Mouse (Mus musculus) c-Kit-positive CD71-positive TER-119-negative erythroid progenitor cells, embryonic 14.5 days (primary cell): ENCODE measurements around the gene Ddx54.

Experiments
- DNase-seq: peaks from one replicate; pipeline ENCODE4 v3.0.0-alpha.2; 2013; ENCODE audit warnings: low read depth

Gene Ddx54

DNA sequence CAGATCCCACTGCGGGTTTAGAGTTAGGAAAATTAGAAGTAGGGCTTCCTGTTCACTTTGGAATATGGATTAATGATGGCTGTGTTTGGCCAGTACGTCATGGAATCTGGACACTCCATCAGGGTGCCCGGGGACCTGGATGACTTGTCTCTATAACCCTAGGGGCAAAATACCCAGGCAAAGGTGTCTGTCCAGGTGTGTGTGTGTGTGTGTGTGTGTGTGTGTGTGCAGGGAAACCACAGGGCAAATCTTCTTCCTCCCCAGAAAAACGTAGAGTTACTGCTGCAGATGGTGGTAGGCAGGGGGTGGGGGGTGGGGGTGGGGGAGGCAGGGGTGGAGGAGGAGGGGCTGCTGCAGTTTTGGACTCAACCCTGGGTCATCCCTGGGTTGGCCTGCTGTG, 34.8 kb downstream of the Ddx54 start:
- no peak for DNase-seq

DNA sequence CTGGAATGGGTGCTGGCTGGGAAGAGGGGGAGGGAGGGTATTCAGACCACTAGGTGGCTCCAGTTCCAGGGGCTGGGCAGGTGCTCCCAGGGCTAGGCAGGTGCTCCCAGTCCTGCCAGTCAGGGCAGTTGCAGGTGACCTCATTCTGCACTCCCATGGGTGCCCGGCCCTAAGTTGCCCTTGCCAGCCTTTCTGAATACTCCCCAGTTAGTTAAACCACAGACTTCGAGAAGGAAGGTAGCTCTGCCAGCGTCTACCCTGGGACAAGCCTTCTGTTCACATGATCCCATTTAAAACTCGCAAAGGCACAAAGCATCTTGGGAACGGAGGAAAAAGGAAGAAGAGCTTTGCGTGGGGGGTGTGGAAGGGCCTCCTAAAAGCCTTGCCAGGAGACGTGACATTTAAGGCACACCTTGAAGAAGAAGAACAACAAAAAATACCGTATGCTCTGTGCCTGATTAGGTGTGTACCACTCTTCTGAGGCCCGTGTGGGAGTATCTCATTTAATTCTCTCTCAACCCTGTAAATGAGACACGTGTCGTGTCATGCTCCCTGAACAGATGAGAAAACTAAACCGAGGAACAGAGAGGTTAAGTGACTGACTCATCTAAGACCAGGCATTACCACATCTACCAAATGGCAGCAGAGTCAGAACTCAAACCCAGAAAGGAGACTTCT, 35.4 kb downstream of the Ddx54 start:
- no peak for DNase-seq

DNA sequence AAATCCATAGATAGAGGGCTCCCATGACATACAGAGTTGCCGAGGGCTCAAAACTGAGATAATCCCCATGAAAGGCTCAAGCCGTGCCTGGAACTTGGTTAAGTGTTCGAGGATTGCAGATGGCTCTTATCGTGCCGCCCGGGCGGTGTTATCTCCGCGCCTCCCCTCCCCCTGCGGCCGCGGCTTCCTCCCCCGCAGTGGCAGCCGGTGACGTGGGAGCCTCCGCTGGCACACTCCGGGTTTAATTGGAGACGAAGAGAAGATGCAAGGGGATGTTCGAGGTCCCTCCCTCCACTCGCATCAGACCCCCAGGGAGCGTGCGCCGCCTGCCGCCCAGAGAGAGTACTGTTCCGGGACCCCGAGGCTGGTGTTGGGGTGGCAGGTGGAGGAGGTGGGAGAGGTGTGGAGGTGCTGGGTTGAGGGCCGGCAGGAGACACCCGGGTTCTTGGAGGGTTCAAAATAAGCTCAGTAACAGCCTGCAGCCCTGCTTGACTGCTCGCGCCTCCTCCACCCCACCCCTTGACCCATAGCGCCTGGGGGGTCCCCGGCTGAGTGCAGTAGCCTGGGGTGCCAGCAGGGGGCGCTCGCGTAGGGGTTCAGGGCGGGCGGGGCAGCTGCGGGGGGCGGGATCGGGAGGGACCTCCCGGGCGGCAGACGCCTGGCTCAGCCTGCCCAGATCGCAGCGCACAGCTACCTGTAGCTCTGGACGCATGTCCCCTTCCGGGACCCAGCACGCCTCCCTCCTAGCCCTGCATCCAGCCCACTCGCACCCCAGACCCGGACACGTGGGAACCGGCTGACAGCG, 36.2 kb downstream of the Ddx54 start, which contains the start of gene Rasal1:
TSS of gene Rasal1 (plus strand) at position 244 of the 805 bp plus-strand sequence.
- peak; percentile 67 for DNase-seq

DNA sequence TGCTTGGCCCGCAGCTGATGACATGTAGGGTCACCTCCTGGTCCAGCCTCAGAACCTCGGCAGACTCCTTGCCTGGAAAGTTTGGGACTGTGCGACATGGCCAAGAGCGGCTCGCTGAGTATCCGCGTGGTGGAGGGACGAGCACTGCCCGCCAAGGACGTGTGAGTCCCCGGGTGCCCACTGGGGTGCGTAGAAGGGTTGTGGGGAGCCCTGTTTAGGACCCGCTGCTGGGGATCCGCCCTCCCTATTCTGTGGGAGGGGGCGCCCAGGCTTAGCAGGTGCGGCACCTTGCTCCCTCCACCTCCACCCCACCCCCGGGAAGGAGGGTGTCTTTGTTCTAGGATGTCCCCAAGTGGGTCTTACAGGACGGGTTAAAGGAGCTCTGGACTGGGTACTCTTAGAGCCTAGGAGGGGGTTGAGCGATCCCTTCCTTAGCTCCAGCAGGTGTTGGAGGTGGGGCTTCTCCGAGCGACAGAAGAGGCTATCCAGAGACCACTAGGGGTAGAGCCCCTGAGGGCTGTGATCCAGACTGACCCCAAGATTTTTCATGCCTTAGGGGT, 36.9 kb downstream of the Ddx54 start:
- no peak for DNase-seq

DNA sequence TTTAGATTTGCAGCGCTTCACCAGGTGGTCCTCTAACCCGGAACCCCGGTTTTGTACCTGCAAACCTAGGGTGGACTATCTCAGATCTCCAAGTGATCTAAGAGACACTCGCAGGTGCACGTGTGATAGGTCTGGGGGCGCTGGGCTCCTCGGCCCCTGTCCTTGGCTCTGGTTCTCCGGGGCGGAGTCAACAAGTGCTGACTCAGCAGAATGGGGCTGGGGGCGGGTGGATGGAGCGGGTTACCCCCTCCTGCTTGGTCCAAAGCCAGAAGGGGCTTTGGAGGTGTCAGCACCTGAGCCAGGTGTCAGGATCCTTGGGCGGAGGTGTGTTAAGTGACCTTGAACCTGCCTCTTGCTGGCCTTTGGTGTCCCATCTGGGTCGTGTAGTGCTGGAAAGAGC, 37.4 kb downstream of the Ddx54 start:
- no peak for DNase-seq

DNA sequence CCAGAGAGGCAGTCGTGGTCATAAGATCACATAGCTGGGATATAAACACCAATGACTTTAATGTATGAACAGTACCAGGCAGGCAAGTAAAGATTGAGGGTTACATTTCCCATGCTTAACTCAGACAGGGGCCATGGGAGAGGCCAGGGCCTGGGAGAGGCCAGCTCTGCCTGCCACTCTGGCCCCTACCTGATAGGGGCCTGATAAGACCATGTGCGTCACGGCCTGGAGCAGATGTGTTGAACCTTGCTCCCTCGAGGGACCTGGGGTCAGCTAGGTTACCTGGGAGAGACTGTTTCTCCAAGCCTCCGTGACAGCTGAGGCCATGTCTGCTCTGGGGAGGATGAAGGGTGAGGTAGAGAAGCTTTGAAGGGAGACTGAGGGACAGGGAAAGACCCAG, 38.7 kb downstream of the Ddx54 start:
- no peak for DNase-seq

DNA sequence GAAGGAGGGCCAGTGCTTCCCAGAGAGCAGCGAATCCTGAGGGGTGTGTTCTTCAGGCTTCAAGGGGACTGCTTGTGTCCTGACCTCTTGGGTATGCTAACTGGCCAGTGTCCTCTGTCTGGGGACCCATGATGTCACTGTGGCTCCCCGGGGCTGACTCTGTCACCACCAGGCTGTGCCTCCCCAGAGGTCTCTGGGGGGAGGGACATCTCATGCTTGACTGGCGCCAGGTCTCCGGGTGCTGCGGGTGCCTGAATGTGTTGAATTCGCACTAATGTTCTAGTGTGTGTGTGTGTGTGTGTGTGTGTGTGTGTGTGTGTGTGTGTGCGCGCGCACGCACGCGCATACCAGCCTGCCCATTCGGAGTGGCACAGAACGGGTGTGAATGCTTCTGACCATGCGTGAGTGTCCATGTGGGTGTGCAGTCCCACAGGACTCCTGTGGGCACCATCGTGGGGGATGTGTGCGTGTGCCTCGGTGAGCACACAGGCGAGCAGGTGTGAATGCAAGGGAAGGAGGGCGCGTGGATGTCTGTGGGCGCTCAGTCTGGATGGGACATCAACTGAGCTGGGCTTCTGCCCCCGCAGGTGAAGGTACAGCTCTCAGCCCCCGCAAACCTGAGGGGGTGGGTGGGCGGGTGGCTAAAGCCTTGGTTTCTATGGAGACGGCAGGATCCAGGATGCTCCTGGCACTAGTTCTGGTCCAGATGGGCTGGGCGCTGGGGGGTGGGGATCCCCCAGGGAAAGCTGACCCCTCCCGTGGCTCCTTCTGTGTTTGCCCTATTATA, 40.6 kb downstream of the Ddx54 start:
- DNase-seq, result no peak

DNA sequence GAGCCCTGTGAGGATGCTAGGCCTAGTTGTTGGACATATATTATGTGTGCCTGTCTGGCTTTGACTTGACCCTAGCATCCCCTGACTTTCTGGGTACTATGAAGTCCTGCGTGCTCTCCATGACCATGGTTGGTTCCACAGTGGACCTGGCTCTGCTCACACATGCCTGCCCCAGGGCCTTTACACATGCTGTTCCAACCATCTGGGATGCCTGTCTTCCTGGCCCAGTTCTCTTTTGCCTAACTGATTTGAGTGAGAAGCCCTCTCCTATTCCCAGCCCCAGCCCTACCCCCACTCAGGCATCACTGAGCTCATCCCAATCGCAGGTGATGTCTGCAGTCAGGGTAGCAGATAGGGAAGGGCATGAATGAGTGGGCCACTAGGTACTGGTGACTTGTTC, 41.3 kb downstream of the Ddx54 start:
- no peak for DNase-seq

DNA sequence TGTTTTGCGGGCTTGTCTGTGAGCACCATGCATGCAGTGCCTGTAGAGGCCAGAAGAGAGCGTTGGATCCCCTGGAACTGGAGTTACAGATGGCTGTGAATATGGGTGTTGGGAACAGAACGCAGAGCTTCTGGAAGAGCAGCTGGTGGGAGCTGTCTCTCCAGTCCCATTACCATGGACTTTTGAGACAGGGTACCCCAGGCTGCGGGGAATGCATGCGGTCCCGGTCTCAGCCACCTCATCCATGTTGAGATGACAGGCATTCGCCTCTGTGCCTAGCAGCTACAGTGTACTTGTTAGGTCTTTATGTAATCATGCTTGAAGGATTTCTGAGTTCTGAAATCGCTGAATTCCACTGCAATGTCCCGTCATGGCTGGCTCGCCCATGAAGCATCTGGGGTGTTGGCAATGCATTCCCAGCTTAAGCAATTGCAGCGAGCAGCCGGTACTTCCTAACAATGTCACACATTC, 43.8 kb downstream of the Ddx54 start:
- no peak for DNase-seq

DNA sequence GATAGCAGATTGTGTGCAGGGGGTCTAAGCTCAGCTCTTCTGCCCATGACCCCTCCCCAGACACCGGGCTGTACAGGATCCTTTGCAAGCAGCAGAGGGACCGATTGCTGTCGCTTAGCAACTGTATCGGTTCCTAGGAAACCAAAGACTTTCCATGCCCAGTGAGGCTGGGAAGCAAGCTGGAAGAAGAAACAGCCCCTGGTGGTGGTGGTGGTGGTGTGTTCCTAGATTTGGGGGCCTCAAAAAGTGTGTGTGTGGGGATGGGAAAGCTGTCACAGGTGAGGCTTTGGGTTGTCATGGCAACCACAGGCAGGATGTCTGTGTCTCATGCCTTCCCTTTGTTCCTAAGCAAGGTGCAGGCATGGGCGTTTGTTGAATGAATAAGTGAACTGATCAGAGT, 48.3 kb downstream of the Ddx54 start:
- no peak for DNase-seq

DNA sequence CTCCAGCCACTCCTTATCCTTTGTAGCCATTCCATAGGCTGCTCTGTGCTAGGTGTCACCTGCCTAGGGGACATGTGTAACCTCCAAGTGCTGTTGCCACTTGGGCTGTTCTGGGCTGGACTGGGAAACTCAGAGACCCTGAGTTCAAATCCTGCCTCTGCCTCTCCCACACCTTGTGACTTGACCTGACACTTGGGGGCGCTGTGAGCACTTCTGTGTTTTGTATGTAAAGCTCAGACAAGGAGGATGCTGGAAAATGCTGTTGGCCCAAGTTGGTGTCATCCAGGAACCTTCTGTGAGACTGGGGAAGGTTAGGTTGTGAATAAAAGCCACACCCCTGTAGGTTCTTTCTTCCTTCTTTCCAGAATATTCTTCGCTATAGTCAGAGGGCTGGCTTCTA, 52.3 kb downstream of the Ddx54 start:
- DNase-seq, result no peak

DNA sequence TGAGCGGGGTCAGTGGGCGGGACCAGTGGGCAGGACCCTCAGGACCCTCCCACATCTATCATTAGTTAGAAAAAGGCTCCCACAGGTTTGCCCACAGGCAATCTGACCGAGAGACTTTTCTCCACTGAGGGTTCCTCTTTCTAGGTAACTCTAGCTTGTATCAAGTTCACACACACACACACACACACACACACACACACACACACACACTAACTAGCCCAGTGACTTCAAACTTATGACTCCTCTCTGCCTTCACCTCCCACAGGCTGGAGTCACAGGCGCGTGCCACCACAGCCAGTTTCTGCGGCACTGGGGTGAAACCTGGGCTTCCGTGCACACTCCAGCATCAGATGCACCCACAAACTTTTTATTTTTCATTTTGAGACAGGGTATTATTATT, 56.2 kb downstream of the Ddx54 start:
- DNase-seq, result no peak

DNA sequence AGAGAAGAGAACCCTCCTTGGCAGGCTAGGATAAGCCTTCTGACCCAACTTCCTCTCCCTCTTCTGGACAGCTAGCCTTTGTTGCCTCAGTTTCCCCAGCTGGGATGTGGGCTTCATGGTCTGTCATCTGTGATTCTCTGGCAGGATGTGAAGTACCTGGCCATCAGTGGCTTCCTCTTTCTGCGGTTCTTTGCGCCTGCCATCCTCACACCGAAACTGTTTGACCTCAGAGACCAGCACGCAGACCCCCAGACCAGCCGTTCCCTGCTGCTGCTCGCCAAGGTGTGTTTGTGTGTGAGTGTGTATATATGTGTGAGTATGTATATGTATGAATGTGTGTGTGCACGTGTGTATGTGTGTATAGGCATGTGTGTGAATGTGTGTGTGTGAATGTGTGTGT, 57.6 kb downstream of the Ddx54 start:
- no peak for DNase-seq

DNA sequence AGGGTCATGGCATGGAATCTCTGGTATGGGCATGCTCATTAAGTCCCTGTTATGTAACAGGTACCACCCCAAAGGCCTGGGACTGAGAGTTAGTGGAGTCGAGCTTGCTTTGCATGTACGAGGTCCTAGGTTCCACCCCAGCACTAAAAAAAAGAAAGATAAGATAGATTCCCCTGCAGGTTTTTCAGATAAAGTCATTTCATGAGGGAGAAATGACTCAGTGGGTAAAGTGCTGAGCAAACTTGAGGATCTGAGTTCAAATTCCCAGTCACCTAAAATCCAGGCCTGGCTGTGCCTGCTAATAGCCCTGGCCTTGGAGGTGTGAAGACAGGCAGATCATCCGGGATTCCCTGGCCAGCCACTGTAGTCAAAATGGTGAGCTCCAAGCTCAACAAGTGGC, 59.3 kb downstream of the Ddx54 start:
- no peak for DNase-seq

DNA sequence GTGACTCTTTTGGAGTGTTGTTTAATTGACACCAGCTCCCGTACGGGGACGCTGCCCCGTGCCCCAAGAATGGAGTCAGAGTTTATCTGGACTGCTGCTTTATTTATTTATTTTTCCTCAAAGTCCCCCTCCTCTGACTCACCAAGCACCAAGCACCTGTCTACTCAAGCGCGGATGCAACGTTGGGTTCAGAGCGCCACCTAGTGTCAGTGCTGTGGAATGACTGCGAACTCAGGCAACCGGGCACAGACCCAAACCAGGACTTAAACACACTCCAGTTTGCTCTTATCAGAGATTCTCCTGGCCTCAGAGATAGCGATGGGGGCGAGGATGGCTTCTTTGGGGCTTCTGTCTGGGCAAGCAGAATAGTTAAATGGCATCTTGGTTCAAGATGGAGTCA, 61.1 kb downstream of the Ddx54 start:
- DNase-seq, result peak; percentile 49

DNA sequence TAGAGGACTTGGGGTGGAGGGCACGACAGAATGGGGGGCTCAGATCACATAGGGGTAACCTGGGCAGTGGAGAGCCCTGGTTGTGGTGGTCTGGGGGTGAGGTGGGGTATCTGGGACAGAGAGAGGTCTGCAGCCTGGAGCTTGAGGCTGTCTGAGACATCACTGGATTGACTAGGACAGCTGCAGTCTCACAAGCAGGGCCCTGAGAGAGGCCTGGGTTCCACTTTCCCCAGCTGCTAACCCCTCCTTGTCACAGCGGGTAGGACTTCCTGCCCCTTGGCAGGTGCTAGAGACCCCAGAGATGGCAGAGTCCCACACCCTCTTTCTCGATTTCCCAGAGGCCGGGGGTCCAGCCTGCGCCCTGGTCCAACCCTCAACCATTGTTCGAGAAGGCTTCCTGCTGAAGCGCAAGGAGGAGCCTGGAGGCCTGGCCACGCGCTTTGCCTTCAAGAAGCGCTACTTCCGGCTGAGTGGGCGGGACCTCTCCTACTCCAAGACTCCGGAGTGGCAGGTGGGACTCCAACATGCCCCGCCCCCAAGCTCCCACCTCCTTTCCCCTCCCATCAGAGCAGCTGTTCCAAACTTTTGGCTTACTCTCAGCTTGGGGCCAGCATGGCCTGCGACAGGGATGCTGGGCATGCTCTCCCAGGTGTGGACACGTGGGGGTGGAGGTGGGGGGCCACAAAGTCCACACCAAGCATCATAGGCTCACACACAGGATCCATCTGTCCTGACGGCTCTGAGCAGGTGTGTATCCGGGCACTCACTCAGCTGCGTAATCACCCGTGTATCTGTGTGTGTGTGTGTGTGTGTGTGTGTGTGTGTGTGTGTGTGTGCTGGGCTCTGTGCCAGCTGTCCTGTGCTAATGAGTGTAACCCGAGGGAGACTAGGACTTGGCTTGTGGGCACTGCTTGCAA, 61.9 kb downstream of the Ddx54 start:
- no peak for DNase-seq

DNA sequence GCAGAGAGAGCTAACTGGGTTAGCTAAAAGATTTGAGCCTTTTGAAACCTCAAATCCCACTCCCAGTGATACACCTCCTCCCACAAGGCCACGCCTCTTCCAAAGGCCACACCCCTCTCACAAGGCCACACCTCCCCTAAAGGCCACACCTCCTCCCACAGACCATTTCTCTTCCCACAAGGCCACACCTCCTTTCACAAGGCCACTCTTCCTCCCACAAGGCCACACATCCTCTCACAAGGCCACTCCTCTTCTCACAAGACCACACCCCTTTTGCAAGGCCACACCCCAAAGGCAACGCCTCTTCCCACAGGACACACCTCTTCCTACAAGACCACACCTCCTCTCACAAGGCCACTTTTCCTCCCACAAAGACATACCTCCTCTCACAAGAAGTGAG, 65.0 kb downstream of the Ddx54 start:
- peak; percentile 16 for DNase-seq
